Mouse (Mus musculus) right cerebral cortex, adult 2 months (tissue): ENCODE data around the gene Ogg1.
A peak's percentile ranks its signal among the peaks of the same experiment; 100 is the strongest.
"Not testable (repeated sequence)": the region's sequence is repeated elsewhere in the genome, so short reads cannot be mapped to it uniquely, and the experiment has no call there.

ENCODE experiments used
- DNase-seq, 2 experiments: peaks; one replicate each; pipeline ENCODE4 v3.0.0; 2021 to 2022; ENCODE audit warnings: low spot score in 2 of 2

Ogg1 gene

GRCm38 (mm10) chr6:113331721-113332120 lies 4.9 kb downstream of the Ogg1 start:
- no peak for DNase-seq

- not testable (repeated sequence) for DNase-seq
Observed at GRCm38 (mm10) chr6:113332734-113333133, 6.0 kb downstream of the Ogg1 start.

- DNase-seq = peak; percentile 48 to 60
Observed at GRCm38 (mm10) chr6:113333137-113333950, 6.6 kb downstream of the Ogg1 start.

GRCm38 (mm10) chr6:113334216-113334615 lies 7.4 kb downstream of the Ogg1 start:
- DNase-seq = no peak

- DNase-seq = no peak
Observed at GRCm38 (mm10) chr6:113336852-113337620, 10.3 kb downstream of the Ogg1 start.

- DNase-seq = no peak
Observed at GRCm38 (mm10) chr6:113341574-113341973, 14.8 kb downstream of the Ogg1 start.

- DNase-seq = peak in 1 of 2 experiments; percentile 49
Observed at GRCm38 (mm10) chr6:113342297-113342696, 15.5 kb downstream of the Ogg1 start.

- DNase-seq = peak; percentile 78 to 82
Observed at GRCm38 (mm10) chr6:113343177-113344092, 16.7 kb downstream of the Ogg1 start, which contains the start of gene Camk1. Gene Camk1, minus strand, starts transcription at chr6:113343984.

- no peak for DNase-seq
Observed at GRCm38 (mm10) chr6:113344321-113344720, 17.5 kb downstream of the Ogg1 start.

GRCm38 (mm10) chr6:113346897-113347296 lies 20.1 kb downstream of the Ogg1 start:
- DNase-seq = no peak

- no peak for DNase-seq
Observed at GRCm38 (mm10) chr6:113350538-113350937, 23.8 kb downstream of the Ogg1 start.

- DNase-seq = no peak
Observed at GRCm38 (mm10) chr6:113351161-113351560, 24.4 kb downstream of the Ogg1 start.

GRCm38 (mm10) chr6:113351653-113352052 lies 24.9 kb downstream of the Ogg1 start:
- DNase-seq = no peak

- DNase-seq = no peak
Observed at GRCm38 (mm10) chr6:113352820-113353219, 26.0 kb downstream of the Ogg1 start.

- no peak for DNase-seq
Observed at GRCm38 (mm10) chr6:113353696-113354095, 26.9 kb downstream of the Ogg1 start.

- no peak for DNase-seq
Observed at GRCm38 (mm10) chr6:113361476-113361875, 34.7 kb downstream of the Ogg1 start.

- no peak for DNase-seq
Observed at GRCm38 (mm10) chr6:113362241-113362640, 35.5 kb downstream of the Ogg1 start.

- DNase-seq = no peak
Observed at GRCm38 (mm10) chr6:113364518-113365135, 37.9 kb downstream of the Ogg1 start.

GRCm38 (mm10) chr6:113366639-113367038 lies 39.9 kb downstream of the Ogg1 start:
- DNase-seq = no peak

- DNase-seq = no peak
Observed at GRCm38 (mm10) chr6:113367574-113367973, 40.8 kb downstream of the Ogg1 start.

GRCm38 (mm10) chr6:113368124-113368523 lies 41.4 kb downstream of the Ogg1 start:
- DNase-seq = no peak
